Mouse (Mus musculus) bone marrow macrophage, adult 2 months (primary cell): ENCODE results near the gene Smg6. TPM values are rescaled to one million over a fixed set of nuclear protein-coding genes. Genes with fewer than 3 reads are reported as not detected.

Source experiments
- H3K27ac ChIP-seq: 2 replicates; pipeline ENCODE4 v1.5.1; 2012; ENCODE audit warnings: low read depth, low read length; ENCODE audit not compliant: insufficient read depth
- H3K4me1 ChIP-seq: 2 replicates; pipeline ENCODE4 v1.6.1; 2012; ENCODE audit warnings: low read length; ENCODE audit not compliant: control insufficient read depth, insufficient read depth
- H3K4me3 ChIP-seq: 2 replicates; pipeline ENCODE4 v1.5.1; 2012; ENCODE audit warnings: mild to moderate bottlenecking, low read length, moderate library complexity; ENCODE audit not compliant: insufficient read depth
- CTCF ChIP-seq: IDR thresholded peaks from 2 replicates; pipeline ENCODE4 v1.5.1; 2012; ENCODE audit warnings: low read depth, mild to moderate bottlenecking, low read length, moderate library complexity
- POLR2A ChIP-seq: IDR thresholded peaks from 2 replicates; pipeline ENCODE4 v1.6.1; 2012; ENCODE audit warnings: mild to moderate bottlenecking, low read depth, low read length, borderline replicate concordance
- polyA plus RNA-seq: library from polyadenylated mRNA; stranded (reverse); fragments of >200 nt; gene quantifications from 2 replicates; pipeline ENCODE4 v1.2.4, GENCODE M21; 2012; ENCODE audit not compliant: missing spikeins, insufficient read depth, insufficient read length

Smg6 gene
- polyA plus RNA-seq, 1 experiment, result 14.7 TPM

DNA sequence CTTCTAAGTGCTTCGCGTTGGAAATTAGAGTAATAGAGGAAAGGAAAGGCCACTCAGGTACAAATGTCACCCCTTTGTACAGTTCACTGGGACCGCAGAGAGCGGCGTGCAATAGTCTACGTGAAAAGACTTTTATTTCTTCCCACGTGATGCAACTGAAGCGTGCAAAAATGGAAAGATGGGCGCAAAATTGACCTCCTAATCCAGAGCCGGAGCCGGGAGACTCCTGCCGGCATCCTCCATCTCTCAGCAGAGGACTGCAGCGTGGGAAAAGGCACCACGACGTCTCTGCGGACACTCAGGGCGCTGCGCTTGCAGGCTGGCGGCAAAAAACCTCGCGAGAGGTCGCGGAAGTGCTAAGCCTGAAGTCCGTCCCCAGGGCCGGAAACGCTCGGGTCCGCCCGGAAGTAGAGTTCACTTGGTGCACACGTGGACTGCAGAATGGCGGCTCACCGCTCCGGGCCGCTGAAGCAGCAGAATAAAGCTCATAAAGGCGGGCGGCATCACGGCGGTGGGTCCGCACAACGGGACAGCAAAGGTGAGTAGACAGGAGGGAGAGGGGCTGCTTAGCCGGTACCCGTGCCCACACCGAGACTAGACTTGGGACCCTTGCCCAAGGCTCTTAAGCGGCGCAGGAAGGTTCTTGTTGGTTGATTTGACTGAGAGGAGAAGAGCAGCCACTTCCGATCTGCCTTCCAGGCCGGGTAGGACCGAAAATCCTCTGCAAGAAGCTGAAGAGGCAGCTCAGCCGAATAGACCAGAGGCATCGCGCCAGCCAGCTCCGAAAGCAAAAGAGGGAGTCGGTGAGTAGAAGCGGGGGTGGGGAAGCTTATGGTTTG lies 27.7 kb upstream of the Smg6 start, which contains the start of gene Tsr1:
TSS of gene Tsr1 (plus strand) at position 394 of the 839 bp plus-strand sequence.
- TF ChIP-seq POLR2A (no peak), CTCF (no peak)
- 0 out of 2 replicates have a peak, but pooled peaks cover 8% of the 10 kb centered on the region for H3K4me1 ChIP-seq

DNA sequence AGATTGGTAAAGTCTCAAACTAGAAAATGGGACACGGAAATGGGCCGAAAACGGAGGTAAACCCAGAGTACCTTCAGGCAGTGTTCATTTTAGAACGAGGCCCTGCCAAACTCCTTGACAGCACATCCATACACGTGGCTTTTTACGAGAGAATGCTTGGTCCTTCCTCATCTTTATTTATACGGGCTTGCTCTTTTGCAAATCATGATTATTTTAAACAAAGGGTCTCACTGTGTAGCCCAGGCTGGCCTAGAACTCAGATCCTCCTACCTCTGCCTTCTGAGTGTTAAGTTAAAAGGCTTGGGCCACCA lies 27.2 kb upstream of the Smg6 start:
- TF ChIP-seq POLR2A, result no peak
- no peak for TF ChIP-seq CTCF
- H3K4me1 ChIP-seq, result 0 out of 2 replicates have a peak, but pooled peaks cover 8% of the 10 kb centered on the region
- peak overlapping the region; percentile 49 for H3K27ac ChIP-seq
- H3K4me3 ChIP-seq, result peak overlapping the region; percentile 89

More for the DNA sequence above, 27.7 kb upstream of the Smg6 start, which contains the start of gene Tsr1:
- H3K4me3 ChIP-seq, result peak within 1 kb of the TSS; percentile 89
- H3K27ac ChIP-seq, result peak within 1 kb of the TSS; percentile 63

DNA sequence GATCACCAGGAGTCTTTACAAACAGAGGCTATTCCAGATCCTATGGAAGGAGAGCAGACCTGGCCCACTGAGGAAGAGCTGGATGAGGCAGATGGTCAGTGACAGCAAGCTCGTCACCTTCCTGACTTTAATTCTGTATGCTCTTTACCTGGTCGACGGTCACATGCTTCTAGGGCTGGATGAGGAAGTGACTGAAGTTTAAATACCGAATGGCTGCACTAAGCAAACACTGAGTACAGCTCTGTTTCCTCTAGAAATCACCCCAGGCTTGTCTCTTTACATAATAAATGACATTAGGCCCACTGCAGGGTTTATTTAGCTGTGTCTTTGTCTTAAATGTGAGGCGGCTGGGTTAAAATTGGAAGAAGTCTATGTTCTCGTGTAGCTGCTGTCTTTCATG lies 24.1 kb upstream of the Smg6 start:
- TF ChIP-seq POLR2A, result no peak
- no peak for TF ChIP-seq CTCF
- H3K4me3 ChIP-seq, result no peak overlapping the region
- H3K27ac ChIP-seq, result no peak overlapping the region
- H3K4me1 ChIP-seq, result 0 out of 2 replicates have a peak, but pooled peaks cover 8% of the 10 kb centered on the region

DNA sequence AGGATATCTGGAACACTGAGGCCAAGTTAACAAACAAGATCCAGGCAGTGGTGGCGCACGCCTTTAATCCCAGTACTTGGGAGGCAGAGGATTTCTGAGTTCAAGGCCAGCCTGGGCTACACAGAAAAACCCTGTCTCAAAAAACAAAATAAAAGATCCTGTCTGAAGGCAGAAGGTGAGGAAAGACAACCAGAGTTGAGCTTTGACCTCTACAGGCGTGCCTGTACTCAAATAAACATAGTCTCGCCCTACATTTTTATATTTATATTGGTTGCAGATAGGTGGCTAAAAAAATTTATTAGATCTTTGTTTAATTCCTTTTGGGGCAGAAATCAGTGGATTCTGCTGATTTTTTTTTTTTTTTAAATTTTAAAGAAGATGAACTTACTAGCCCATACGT lies 23.2 kb upstream of the Smg6 start:
- no peak overlapping the region for H3K27ac ChIP-seq
- 0 out of 2 replicates have a peak, but pooled peaks cover 8% of the 10 kb centered on the region for H3K4me1 ChIP-seq
- no peak overlapping the region for H3K4me3 ChIP-seq
- TF ChIP-seq CTCF, result no peak
- TF ChIP-seq POLR2A, result no peak

DNA sequence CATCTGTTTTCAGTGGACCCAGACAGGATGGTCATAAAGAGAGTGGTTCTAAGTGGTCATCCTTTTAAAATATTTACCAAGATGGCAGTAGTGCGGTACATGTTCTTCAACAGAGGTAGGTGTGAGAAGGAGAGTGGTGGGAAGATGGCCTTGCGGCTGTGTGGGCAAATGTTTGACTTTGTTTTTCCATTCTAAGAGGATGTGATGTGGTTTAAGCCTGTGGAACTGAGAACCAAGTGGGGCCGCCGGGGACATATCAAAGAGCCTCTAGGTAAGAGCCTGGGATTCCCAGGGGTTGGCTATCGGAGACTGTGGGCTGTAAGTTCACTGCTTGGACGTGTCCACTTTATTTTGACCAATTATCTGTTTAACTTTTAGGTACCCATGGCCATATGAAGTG lies 17.8 kb upstream of the Smg6 start:
- TF ChIP-seq POLR2A, result no peak
- TF ChIP-seq CTCF, result no peak
- no peak overlapping the region for H3K4me3 ChIP-seq
- H3K27ac ChIP-seq, result no peak overlapping the region
- no peaks in the 10 kb centered on the region for H3K4me1 ChIP-seq

DNA sequence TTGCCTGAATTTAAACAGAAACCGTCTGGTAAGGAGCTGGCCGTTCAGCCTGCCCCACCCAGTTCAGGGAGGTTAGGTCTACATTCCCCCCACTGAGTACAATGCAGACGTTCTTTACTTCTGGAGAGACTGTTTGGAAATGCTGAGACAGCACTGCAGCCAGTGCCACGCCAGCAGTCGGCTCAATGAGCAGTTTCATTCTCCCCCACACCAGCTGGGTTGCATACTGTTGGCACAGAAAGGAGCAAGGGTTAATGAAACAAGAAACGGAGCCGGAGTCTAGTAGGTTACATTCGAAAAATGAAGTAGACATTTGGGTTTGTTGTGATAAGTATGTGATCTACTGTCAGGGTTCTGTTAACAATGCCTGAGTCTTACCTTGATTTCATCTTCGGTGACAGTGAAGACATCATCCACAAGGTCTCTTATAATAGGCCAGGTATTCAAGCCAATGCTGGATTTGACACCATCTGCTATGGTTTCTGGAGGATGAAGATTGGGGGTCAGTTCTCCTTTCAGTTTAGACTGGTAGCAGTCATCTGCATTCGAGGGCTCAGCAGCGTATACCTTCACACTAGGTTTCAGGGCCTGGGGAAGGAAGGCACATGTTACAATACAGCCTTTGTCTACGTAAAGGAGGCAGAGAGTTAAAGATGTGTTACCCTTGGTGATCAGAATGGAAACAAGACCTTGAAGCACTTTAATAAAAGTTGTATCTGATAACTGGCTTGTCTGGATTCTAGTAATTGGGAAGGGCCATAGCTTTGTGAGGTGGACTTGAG lies 16.8 kb upstream of the Smg6 start:
- Histone ChIP-seq H3K27ac (no peak overlapping the region), H3K4me3 (no peak overlapping the region), H3K4me1 (no peaks in the 10 kb centered on the region)
- TF ChIP-seq POLR2A (no peak), CTCF (no peak)

DNA sequence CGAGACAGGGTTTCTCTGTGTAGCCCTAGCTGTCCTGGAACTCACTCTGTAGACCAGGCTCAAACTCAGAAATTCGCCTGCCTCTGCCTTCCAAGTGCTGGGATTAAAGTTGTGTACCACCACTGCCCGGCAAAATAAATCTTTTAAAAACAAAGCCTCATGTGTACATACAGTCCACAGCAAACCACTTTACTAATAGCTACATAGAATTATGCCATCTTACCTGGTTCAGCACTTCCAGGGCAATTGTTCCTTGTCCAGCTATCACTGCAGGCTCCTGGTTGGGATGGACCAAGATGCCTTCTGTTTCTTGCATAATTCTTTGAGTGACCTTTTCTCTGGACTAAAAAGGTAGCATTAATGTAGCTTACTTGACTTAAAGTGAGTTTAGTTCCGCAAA lies 15.6 kb upstream of the Smg6 start:
- Histone ChIP-seq H3K27ac (no peak overlapping the region), H3K4me3 (no peak overlapping the region), H3K4me1 (no peaks in the 10 kb centered on the region)
- no peak for TF ChIP-seq CTCF
- TF ChIP-seq POLR2A, result no peak

DNA sequence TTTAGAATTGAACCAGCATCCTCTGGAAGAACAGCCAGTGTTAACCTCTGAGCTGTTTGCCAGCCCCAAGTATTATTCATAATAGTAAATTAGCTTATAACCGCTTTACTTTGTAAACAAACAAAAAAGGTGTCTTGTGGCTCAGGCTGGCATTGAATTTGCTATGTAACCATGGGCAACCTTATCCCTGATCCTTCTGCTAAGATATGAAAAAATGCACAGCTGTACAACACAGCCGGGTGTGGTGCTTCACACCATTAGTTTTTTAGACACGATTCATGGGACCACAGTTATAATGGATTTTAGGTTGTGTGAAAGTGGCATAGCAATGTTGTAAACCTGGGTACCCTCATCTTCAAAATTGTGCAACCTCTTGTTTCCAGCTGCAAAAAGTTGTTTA lies 13.1 kb upstream of the Smg6 start:
- TF ChIP-seq CTCF (no peak), POLR2A (no peak)
- Histone ChIP-seq H3K4me3 (no peak overlapping the region), H3K4me1 (no peaks in the 10 kb centered on the region), H3K27ac (no peak overlapping the region)

DNA sequence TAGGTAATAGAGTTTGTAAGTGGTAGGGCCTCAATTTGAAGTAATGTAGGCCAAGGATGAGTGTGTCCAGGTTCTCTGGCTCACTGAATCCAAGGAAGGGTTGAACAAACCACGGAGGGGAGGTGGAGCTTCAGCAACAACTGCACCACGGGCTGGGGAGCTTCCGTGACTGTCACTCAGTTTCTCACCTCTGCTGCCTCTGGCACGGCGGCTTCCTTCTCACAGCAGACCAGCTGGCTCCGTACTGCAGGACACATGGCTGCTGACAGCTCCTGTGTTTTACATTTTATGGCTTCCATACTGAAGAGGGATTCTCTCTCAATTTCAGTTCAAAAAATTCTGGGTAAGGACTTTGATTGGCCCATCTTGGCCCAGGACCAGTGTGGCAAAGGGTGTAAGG lies 6.4 kb upstream of the Smg6 start:
- TF ChIP-seq CTCF (no peak), POLR2A (no peak)
- H3K4me1 ChIP-seq, result peaks cover 6% of the 10 kb centered on the region; the same call in 1 of the 2 replicates
- no peak overlapping the region for H3K27ac ChIP-seq
- no peak overlapping the region for H3K4me3 ChIP-seq

DNA sequence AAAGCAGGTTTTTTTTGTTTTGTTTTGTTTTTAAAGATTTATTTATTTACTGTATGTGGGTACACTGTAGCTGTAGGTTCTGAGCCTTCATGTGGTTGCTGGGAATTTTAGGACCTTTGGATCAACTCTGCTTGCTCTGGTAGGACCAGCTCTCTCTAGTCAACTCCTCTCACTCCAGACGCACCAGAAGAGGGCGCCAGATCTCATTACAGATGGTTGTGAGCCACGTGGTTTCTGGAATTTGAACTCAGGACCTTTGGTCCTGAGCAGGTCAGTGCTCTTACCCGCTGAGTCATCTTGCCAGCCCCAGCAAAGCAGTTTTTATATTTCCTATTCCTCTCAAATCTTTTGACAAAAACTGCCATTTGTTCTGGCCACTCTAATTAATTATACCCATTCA lies 1.5 kb upstream of the Smg6 start:
- no peak overlapping the region for H3K27ac ChIP-seq
- H3K4me1 ChIP-seq, result peaks cover 15% of the 10 kb centered on the region
- TF ChIP-seq POLR2A (no peak), CTCF (peak; percentile 46)
- H3K4me3 ChIP-seq, result no peak overlapping the region
